Mouse (Mus musculus) embryonic facial prominence, embryonic 15.5 days (tissue): ENCODE results near the gene Anapc4. TPM values are rescaled to one million over a fixed set of nuclear protein-coding genes. Genes with fewer than 3 reads are reported as not detected.

Source experiments
- ATAC-seq: fragments of 200-750 bp; cut with Nextera tagmentation; 2 replicates; pipeline ENCODE4 v1.8.0; 2017; ENCODE audit warnings: low read depth, moderate TSS enrichment; ENCODE audit not compliant: insufficient number of reproducible peaks, low FRiP score, low TSS enrichment
- H3K27ac ChIP-seq: fragments of 300-500 bp; sonication (generic); replicated peaks from 2 replicates; pipeline ENCODE4 v1.5.1; 2015; ENCODE audit warnings: mild to moderate bottlenecking, inconsistent platforms
- H3K27me3 ChIP-seq: fragments of 300-500 bp; sonication (generic); 2 replicates; pipeline ENCODE4 v1.6.1; 2015; ENCODE audit warnings: inconsistent platforms
- H3K36me3 ChIP-seq: fragments of 300-500 bp; sonication (generic); 2 replicates; pipeline ENCODE4 v1.6.1; 2015; ENCODE audit warnings: mild to moderate bottlenecking, inconsistent platforms
- H3K4me1 ChIP-seq: fragments of 300-500 bp; sonication (generic); 2 replicates; pipeline ENCODE4 v1.6.1; 2015; ENCODE audit warnings: inconsistent platforms
- H3K4me2 ChIP-seq: fragments of 300-500 bp; sonication (generic); replicated peaks from 2 replicates; pipeline ENCODE4 v1.6.1; 2015; ENCODE audit warnings: mild to moderate bottlenecking, inconsistent platforms
- H3K4me3 ChIP-seq: fragments of 300-500 bp; sonication (generic); replicated peaks from 2 replicates; pipeline ENCODE4 v1.5.1; 2015; ENCODE audit warnings: mild to moderate bottlenecking, inconsistent platforms
- H3K9ac ChIP-seq: fragments of 300-500 bp; sonication (generic); 2 replicates; pipeline ENCODE4 v1.6.1; 2015; ENCODE audit warnings: inconsistent platforms
- H3K9me3 ChIP-seq: fragments of 300-500 bp; sonication (generic); replicated peaks from 2 replicates; pipeline ENCODE4 v1.6.1; 2016; ENCODE audit warnings: inconsistent platforms
- WGBS: fragments of 180-500 bp; shearing (Covaris S2); methylation state at CpG from one replicate; pipeline ENCODE4 v1.1.7; 2015; 5-methylcytosine and 5-hydroxymethylcytosine counted together
- polyA plus RNA-seq: library from polyadenylated mRNA; unstranded; fragments of >200 nt; fragmentation: Nextera tagmentation; extraction: Ambion mirVana; gene quantifications from 2 replicates; pipeline ENCODE4 v1.2.1, GENCODE M21; 2015

Anapc4 gene
- polyA plus RNA-seq: 95.7 and 96.0 TPM in 2 replicates

DNA sequence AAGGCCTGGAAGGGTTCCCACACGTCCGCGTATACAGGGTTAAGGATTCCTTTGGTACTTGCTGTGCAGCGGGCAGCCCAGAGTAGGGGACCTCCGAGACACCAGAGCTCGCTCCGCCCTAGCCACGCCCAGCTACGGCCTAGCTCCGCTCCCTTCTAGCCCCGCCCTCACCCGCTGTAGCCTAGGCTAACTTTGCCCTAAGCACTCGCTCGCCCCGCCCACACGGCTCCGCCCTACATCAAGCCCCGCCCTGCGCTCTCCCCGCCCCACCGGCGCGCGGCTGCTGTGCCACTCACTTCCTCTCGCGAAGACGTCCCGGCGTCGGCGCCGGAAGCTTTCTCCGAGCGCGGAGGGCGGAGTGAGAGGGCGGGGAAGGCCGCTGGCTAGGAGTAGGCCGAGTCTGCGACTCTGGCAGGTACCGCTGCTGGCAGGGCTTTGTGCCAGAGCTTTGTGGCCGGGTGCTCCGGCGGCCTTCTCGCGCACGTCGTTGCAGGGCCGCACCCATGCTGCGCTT is at the start of gene Anapc4:
Anapc4 (plus strand) TSS at position 252 of the 514 bp plus-strand sequence.
- Histone ChIP-seq H3K9me3 (no peaks in the 10 kb centered on the region), H3K4me1 (peaks cover 24% of the 10 kb centered on the region), H3K4me3 (peak within 1 kb of the TSS; percentile 86), H3K36me3 (peaks cover 17% of the 10 kb centered on the region), H3K4me2 (peak within 1 kb of the TSS; percentile 62), H3K27ac (peak within 1 kb of the TSS; percentile 95), H3K9ac (peak within 1 kb of the TSS; percentile 77), H3K27me3 (no peaks in the 10 kb centered on the region)
- ATAC-seq: peak; percentile 99
- under 1% methylated on average over 50 of the region's 50 CpGs for WGBS

DNA sequence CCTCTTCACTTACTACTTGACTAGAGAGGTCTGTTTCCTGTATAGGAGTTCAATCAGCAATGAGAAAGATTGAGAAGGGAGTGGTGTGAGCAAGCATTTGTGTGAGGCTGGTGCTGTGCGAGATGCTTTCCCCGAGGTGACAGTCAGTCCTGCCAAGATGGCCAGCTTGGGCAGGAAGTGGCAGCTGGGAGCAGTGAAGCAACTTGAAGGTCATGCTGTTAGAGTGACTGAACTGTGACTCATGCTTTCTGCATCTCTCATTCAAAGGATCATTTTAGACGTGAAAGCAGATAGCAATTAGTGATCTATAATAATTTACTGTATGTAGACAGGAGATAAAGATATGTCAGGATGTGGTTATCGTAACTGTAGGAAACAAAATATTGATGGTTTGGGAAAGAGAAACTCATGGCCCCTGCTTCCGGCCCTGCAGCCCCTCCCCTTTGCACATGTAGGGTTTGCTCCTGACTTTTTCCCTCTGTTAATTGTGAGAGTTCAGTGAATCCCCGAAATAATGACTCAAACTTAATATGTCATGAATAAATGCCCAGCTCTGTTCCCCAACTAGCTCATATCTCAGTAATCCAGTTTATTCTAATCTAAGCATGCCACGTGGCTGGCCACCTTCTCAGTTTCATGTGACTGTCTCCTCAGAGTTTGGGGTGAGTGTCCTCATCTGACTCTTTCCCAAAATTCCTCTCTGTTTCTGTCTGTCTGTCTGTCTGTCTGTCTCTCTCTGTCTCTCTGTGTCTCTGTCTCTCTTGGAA is 47.1 kb upstream of the Anapc4 start:
- no peak overlapping the region for H3K4me3 ChIP-seq
- H3K27ac ChIP-seq: no peak overlapping the region
- no peaks in the 10 kb centered on the region for H3K27me3 ChIP-seq
- peaks cover 6% of the 10 kb centered on the region; the same call in 1 of the 2 replicates for H3K36me3 ChIP-seq
- H3K9me3 ChIP-seq: no peaks in the 10 kb centered on the region
- ATAC-seq: no peak
- no peak overlapping the region for H3K4me2 ChIP-seq
- no peak overlapping the region for H3K9ac ChIP-seq
- H3K4me1 ChIP-seq: no peaks in the 10 kb centered on the region
- WGBS: 84% methylated on average over 7 of the region's 7 CpGs

DNA sequence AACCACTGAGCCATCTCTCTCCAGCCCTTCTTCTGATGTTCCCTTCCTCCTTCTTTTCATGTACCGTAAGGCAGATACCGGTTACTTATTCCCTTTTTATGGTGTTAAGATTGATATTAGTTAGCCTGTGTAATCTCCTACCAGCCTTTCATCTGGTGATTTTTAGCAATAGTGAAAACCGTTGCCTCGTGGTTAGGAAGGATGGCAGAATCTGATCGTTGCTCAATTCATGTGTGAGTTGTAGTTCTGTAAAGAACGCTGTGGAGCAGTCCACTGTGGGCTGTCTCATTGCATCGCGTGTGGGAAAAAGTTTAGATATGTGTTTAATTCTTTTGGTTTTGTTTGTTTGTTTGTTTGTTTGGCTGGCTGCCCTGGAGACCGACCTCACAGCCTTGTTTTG is 40.6 kb upstream of the Anapc4 start:
- Histone ChIP-seq H3K9ac (no peak overlapping the region), H3K36me3 (peaks cover 31% of the 10 kb centered on the region), H3K27ac (no peak overlapping the region), H3K4me1 (no peaks in the 10 kb centered on the region), H3K4me2 (no peak overlapping the region), H3K9me3 (no peaks in the 10 kb centered on the region), H3K27me3 (no peaks in the 10 kb centered on the region), H3K4me3 (no peak overlapping the region)
- ATAC-seq: no peak
- WGBS: 91% methylated on average over 9 of the region's 9 CpGs

DNA sequence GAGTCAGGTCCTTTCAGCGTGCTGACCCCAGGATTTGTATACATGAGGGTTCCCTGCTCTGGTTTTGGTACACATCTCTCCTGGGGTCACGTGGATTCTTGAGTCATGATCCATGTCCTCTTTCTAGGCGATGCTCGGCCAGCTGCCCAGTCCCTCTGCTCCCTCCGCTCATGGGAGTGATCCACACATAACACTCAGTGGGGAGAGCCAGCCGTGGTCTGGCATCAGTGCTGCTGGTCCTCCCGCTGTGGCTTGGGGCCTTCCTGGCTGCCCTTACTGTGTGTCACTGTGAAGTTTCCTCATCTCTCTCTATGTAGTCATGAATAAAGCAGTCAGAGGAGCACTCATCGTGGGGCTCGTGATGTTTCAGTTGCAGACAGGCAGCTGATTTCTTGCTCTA is 39.7 kb upstream of the Anapc4 start:
- WGBS: 85% methylated on average over 9 of the region's 9 CpGs
- Histone ChIP-seq H3K9me3 (no peaks in the 10 kb centered on the region), H3K27ac (no peak overlapping the region), H3K9ac (no peak overlapping the region), H3K4me2 (no peak overlapping the region), H3K4me3 (no peak overlapping the region), H3K4me1 (no peaks in the 10 kb centered on the region), H3K36me3 (peaks cover 26% of the 10 kb centered on the region), H3K27me3 (no peaks in the 10 kb centered on the region)
- no peak for ATAC-seq

DNA sequence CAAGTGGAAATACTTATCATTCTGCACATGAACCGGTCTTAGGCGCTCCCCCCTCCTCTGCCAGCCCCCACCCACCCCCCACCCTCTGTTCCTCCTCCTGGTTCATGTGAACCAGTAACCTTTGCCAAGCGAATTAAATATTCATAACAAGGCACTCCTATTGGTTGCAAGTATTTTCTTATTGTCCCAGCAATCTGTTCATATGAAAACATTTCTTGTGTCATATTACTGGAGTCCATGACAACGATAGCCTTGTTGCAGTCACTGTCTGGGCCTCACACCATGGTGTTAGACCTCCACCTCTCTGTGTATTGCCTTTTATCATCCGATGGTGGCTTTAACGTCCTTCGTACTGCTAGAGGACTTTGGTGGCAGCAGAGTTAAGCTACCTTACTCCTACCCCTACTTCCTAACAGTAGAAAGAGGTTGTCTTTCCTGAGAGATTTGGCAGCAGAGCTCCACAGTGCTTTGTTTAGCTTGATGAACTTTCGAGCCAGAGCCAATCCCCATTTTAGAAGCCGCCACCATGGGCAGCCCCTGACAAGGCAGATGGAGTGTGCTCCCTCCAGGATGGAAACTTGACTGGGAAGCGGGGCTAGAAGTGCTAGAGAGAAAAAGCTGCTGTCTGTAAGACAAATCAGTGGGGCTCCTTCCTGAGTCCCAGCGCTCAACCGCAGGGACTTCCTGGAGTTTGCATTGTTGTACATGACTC is 34.4 kb upstream of the Anapc4 start:
- Histone ChIP-seq H3K4me2 (no peak overlapping the region), H3K36me3 (peaks cover 26% of the 10 kb centered on the region), H3K9me3 (no peaks in the 10 kb centered on the region), H3K27ac (no peak overlapping the region), H3K4me3 (no peak overlapping the region), H3K9ac (no peak overlapping the region), H3K27me3 (no peaks in the 10 kb centered on the region), H3K4me1 (no peaks in the 10 kb centered on the region)
- ATAC-seq: no peak
- 90% methylated on average over 12 of the region's 12 CpGs for WGBS

DNA sequence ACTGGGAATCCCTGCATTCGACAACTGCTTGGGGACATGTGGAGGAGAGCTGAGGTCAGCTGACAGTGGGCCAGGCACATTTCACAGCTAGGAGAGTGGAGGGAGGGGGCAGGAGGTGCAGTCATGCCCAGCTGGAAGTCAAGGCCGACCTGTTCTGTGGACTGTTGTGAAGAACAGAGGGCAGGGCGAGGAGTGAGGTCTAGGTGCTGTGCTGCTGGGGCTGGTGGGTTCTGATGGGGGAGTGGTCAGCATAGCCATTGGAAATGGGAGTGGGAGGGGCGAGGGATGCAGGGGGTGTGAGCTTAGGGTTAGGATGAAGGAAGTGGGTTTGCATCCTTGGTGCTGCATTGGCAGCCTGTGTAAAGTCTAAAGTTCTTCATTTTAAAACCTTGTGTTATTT is 28.0 kb upstream of the Anapc4 start:
- Histone ChIP-seq H3K9me3 (no peaks in the 10 kb centered on the region), H3K4me1 (no peaks in the 10 kb centered on the region), H3K4me3 (no peak overlapping the region), H3K27me3 (no peaks in the 10 kb centered on the region), H3K27ac (no peak overlapping the region), H3K4me2 (no peak overlapping the region), H3K36me3 (peaks cover 3% of the 10 kb centered on the region; the same call in 1 of the 2 replicates), H3K9ac (no peak overlapping the region)
- 79% methylated on average over 4 of the region's 4 CpGs for WGBS
- no peak for ATAC-seq

DNA sequence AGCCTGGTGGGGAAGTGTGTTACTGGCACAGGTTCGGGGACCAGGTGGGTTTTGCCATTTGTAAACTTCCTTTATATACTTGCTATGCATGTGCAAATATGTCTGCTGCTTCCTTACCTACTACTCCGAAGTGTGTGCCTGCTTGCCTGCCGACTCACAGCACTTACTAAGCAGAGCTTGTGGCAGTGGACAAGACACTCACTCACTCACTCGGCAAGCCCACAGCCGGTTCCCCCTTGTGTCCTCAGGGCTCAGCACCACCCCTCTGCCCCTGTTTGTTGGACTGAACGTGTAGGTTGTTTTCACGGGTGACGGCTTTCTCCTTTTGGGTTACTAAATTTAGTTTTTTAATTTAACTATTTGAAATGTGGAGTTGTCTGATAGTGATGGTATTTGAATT is 27.5 kb upstream of the Anapc4 start:
- no peak overlapping the region for H3K9ac ChIP-seq
- no peak overlapping the region for H3K4me2 ChIP-seq
- no peak overlapping the region for H3K4me3 ChIP-seq
- no peak overlapping the region for H3K27ac ChIP-seq
- ATAC-seq: no peak
- no peaks in the 10 kb centered on the region for H3K4me1 ChIP-seq
- H3K36me3 ChIP-seq: peaks cover 3% of the 10 kb centered on the region; the same call in 1 of the 2 replicates
- no peaks in the 10 kb centered on the region for H3K27me3 ChIP-seq
- WGBS: 52% methylated on average over 8 of the region's 8 CpGs
- no peaks in the 10 kb centered on the region for H3K9me3 ChIP-seq

DNA sequence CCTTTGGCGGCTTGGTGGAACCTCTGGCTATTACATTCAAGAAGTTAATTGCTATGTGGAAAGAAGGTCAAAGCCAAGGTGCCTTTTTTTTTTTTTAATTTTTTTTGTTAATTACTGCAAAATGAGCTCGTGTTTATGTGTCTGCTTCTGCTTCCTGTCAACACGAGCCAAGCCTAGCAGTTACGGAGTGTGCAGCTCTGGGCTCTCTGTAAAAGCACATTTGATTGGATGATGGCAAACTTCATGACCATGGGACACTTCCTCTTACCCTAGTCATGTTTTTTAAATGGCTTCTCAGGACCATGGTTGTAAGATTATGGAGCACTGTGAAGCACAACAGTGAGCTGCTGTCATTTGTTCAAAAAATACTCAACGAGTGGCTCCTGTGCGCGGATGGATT is 26.8 kb upstream of the Anapc4 start:
- Histone ChIP-seq H3K4me2 (no peak overlapping the region), H3K4me3 (no peak overlapping the region), H3K27me3 (no peaks in the 10 kb centered on the region), H3K9ac (no peak overlapping the region), H3K4me1 (no peaks in the 10 kb centered on the region), H3K9me3 (no peaks in the 10 kb centered on the region), H3K36me3 (peaks cover 3% of the 10 kb centered on the region; the same call in 1 of the 2 replicates), H3K27ac (no peak overlapping the region)
- ATAC-seq: no peak
- WGBS: 63% methylated on average over 7 of the region's 7 CpGs

DNA sequence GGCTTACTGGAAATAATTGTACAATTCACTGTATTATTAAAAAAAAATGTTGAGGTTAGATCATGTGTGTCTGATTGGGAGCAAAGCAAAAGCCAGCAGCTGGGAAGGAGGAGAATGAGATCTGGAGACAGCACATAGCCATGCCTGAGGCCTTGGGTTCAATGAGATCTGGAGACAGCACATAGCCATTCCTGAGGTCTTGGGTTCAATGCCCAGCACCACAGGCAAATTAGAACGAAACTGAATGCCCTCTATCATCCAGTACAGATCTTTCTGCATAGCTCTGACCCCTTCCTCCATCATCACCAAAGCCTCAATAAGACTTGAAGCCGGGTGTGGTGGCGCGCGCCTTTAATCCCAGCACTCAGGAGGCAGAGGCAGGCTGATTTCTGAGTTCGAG is 23.4 kb upstream of the Anapc4 start:
- H3K9ac ChIP-seq: no peak overlapping the region
- no peaks in the 10 kb centered on the region for H3K4me1 ChIP-seq
- WGBS: 94% methylated on average over 6 of the region's 6 CpGs
- no peaks in the 10 kb centered on the region; the same call in 1 of the 2 replicates for H3K36me3 ChIP-seq
- no peak for ATAC-seq
- no peak overlapping the region for H3K27ac ChIP-seq
- no peak overlapping the region for H3K4me3 ChIP-seq
- no peaks in the 10 kb centered on the region for H3K27me3 ChIP-seq
- H3K9me3 ChIP-seq: no peaks in the 10 kb centered on the region
- H3K4me2 ChIP-seq: no peak overlapping the region

DNA sequence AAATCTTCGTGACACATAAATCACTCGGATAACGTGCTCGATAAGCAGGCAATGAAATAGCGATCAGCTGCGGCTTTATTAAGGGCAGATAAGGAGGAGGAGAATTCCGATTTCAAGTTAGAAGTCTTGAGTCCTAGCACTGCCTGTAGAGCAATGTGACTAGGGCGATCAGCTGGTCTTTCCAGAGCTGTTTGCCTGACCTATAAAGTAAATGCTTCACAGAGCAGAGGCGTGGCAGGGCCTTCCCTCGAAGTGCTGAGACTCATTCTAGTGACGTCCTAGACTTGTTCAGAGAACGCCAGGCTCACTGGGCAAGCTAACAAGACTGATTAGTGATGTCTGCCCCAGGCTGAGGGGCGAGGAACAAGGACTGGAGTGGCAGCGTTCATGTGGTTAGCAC is 22.8 kb upstream of the Anapc4 start:
- Histone ChIP-seq H3K9ac (no peak overlapping the region), H3K4me3 (no peak overlapping the region), H3K27me3 (no peaks in the 10 kb centered on the region), H3K36me3 (no peaks in the 10 kb centered on the region; the same call in 1 of the 2 replicates), H3K27ac (no peak overlapping the region), H3K4me1 (no peaks in the 10 kb centered on the region), H3K4me2 (no peak overlapping the region), H3K9me3 (no peaks in the 10 kb centered on the region)
- 91% methylated on average over 14 of the region's 14 CpGs for WGBS
- ATAC-seq: no peak

DNA sequence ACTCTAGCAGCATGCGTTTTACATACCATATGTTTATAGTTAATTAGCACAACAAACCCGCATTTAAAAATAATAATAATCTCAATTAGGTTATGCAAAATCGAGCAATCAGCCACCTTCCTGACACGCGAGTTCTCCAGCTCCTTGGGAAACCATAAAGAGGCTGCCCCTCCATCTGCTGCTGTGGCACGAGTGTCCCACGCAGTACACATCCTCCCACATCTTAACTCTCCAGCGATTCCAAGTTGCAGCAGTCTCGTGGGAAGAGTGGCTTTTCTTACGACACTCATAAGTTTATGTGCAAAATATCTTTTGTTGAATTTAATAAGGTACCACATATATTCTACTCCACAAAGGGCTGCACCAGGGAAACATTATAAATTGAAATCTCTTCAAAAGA is 21.4 kb upstream of the Anapc4 start:
- 82% methylated on average over 10 of the region's 10 CpGs for WGBS
- ATAC-seq: no peak
- Histone ChIP-seq H3K4me1 (no peaks in the 10 kb centered on the region), H3K9ac (no peak overlapping the region), H3K4me2 (no peak overlapping the region), H3K27ac (no peak overlapping the region), H3K36me3 (no peaks in the 10 kb centered on the region; the same call in 1 of the 2 replicates), H3K4me3 (no peak overlapping the region), H3K27me3 (no peaks in the 10 kb centered on the region), H3K9me3 (no peaks in the 10 kb centered on the region)
